Mouse (Mus musculus): ENCODE data around the gene Cntnap2. TPM values are rescaled to one million over a fixed set of nuclear protein-coding genes. Genes with fewer than 3 reads are reported as not detected.

Gene Cntnap2
- polyA plus RNA-seq, 1 experiment from 2014 or later = not detected

DNA sequence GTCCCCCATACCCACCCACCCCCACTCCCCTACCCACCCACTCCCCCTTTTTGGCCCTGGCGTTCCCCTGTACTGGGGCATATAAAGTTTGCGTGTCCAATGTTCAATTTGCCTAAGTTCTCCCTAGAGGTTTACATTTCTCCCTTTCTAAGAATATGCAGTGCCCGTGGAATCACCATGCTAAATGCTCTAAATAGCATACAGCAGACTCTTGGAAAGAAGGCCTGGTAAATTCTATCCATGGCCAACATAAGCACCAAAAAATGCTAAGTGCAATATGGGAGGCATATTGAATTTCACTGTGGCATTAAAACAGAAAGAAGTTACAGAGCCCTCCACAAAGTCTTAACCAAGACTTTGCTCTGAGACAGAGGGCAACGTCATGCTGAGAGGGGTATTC lies 177.4 kb downstream of the Cntnap2 start:
- Histone ChIP-seq H3K9me3 (ENCODE audit: low read length) (no peaks in the 10 kb centered on the region), H3K4me3 (ENCODE audit: low read depth, low read length) (no peak overlapping the region), H3K4me2 (ENCODE audit: low read depth, low read length) (no peak overlapping the region), H3K4me1 (ENCODE audit: insufficient read depth) (no peaks in the 10 kb centered on the region), H3K36me3 (replicated peaks; ENCODE audit: insufficient read depth, low read length) (no peaks in the 10 kb centered on the region), H3K9ac (replicated peaks) (no peak overlapping the region), H3K27ac (ENCODE audit: low read depth) (no peak overlapping the region), H3K27me3 (ENCODE audit: insufficient read depth, low read length) (no peaks in the 10 kb centered on the region)
- no peak for DNase-seq
- ATAC-seq = no peak
- 79% methylated on average over 4 of the region's 4 CpGs for WGBS (ENCODE audit: insufficient replicate concordance)
- TF ChIP-seq CTCF (IDR thresholded peaks at IDR 0.05; ENCODE audit: low read depth) (no peak), EP300 (IDR thresholded peaks at IDR 0.05; ENCODE audit: low read depth) (no peak)

- ATAC-seq (no peak), DNase-seq (no peak)
- Histone ChIP-seq H3K36me3 (replicated peaks; ENCODE audit: insufficient read depth, low read length) (no peaks in the 10 kb centered on the region), H3K4me1 (ENCODE audit: insufficient read depth) (no peaks in the 10 kb centered on the region), H3K4me3 (ENCODE audit: low read depth, low read length) (no peak overlapping the region), H3K4me2 (ENCODE audit: low read depth, low read length) (no peak overlapping the region), H3K27me3 (ENCODE audit: insufficient read depth, low read length) (no peaks in the 10 kb centered on the region), H3K9ac (replicated peaks) (no peak overlapping the region), H3K9me3 (ENCODE audit: low read length) (no peaks in the 10 kb centered on the region), H3K27ac (ENCODE audit: low read depth) (no peak overlapping the region)
- TF ChIP-seq EP300 (IDR thresholded peaks at IDR 0.05; ENCODE audit: low read depth) = no peak
- no peak for TF ChIP-seq CTCF (IDR thresholded peaks at IDR 0.05; ENCODE audit: low read depth)
Observed at GRCm38 (mm10) chr6:45238117-45238516, 179.0 kb downstream of the Cntnap2 start.

DNA sequence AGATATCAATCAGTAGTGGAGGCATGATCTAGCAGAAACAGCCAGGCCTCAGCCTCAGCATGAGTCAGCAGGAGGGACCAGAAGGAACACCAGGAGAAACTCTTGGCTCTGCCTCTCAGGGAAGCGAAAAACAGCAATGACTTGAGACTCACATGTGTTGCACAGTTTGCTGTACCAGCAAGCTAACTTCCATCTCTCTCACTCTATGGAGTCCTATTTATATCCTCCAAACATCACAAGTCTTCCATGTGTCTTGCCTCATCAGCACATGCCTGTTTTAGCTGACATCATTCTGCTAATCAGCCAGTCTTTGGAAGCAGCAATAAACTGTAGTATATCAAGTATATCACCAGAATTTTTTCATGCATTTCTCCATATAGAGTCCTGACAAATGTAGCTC lies 182.1 kb downstream of the Cntnap2 start:
- Histone ChIP-seq H3K4me1 (ENCODE audit: insufficient read depth) (no peaks in the 10 kb centered on the region), H3K4me2 (ENCODE audit: low read depth, low read length) (no peak overlapping the region), H3K9ac (replicated peaks) (no peak overlapping the region), H3K27me3 (ENCODE audit: insufficient read depth, low read length) (no peaks in the 10 kb centered on the region), H3K4me3 (ENCODE audit: low read depth, low read length) (no peak overlapping the region), H3K27ac (ENCODE audit: low read depth) (no peak overlapping the region), H3K36me3 (replicated peaks; ENCODE audit: insufficient read depth, low read length) (no peaks in the 10 kb centered on the region), H3K9me3 (ENCODE audit: low read length) (no peaks in the 10 kb centered on the region)
- TF ChIP-seq EP300 (IDR thresholded peaks at IDR 0.05; ENCODE audit: low read depth) (no peak), CTCF (IDR thresholded peaks at IDR 0.05; ENCODE audit: low read depth) (no peak)
- WGBS (ENCODE audit: insufficient replicate concordance) = 59% methylated on average over 1 of the region's 1 CpGs
- DNase-seq (no peak), ATAC-seq (no peak)

GRCm38 (mm10) chr6:45244680-45245079 lies 185.5 kb downstream of the Cntnap2 start:
- 80% methylated on average over 1 of the region's 1 CpGs for WGBS (ENCODE audit: insufficient replicate concordance)
- H3K9me3 ChIP-seq (ENCODE audit: low read length) = no peaks in the 10 kb centered on the region
- DNase-seq = no peak
- no peak for TF ChIP-seq CTCF (IDR thresholded peaks at IDR 0.05; ENCODE audit: low read depth)
- no peak for TF ChIP-seq EP300 (IDR thresholded peaks at IDR 0.05; ENCODE audit: low read depth)
- ATAC-seq = no peak
- no peak overlapping the region for H3K27ac ChIP-seq (ENCODE audit: low read depth)
- H3K4me1 ChIP-seq (ENCODE audit: insufficient read depth) = no peaks in the 10 kb centered on the region
- H3K4me3 ChIP-seq (ENCODE audit: low read depth, low read length) = no peak overlapping the region
- H3K9ac ChIP-seq (replicated peaks) = no peak overlapping the region
- no peaks in the 10 kb centered on the region for H3K27me3 ChIP-seq (ENCODE audit: insufficient read depth, low read length)
- no peaks in the 10 kb centered on the region for H3K36me3 ChIP-seq (replicated peaks; ENCODE audit: insufficient read depth, low read length)
- H3K4me2 ChIP-seq (ENCODE audit: low read depth, low read length) = no peak overlapping the region

- Histone ChIP-seq H3K27me3 (ENCODE audit: insufficient read depth, low read length) (no peaks in the 10 kb centered on the region), H3K4me3 (ENCODE audit: low read depth, low read length) (no peak overlapping the region), H3K4me1 (ENCODE audit: insufficient read depth) (no peaks in the 10 kb centered on the region), H3K4me2 (ENCODE audit: low read depth, low read length) (no peak overlapping the region), H3K9me3 (ENCODE audit: low read length) (no peaks in the 10 kb centered on the region), H3K9ac (replicated peaks) (no peak overlapping the region), H3K36me3 (replicated peaks; ENCODE audit: insufficient read depth, low read length) (no peaks in the 10 kb centered on the region), H3K27ac (ENCODE audit: low read depth) (no peak overlapping the region)
- ATAC-seq (no peak), DNase-seq (no peak)
- WGBS (ENCODE audit: insufficient replicate concordance) = 49% methylated on average over 1 of the region's 1 CpGs
- no peak for TF ChIP-seq CTCF (IDR thresholded peaks at IDR 0.05; ENCODE audit: low read depth)
- TF ChIP-seq EP300 (IDR thresholded peaks at IDR 0.05; ENCODE audit: low read depth) = no peak
Observed at GRCm38 (mm10) chr6:45258047-45258446, 198.9 kb downstream of the Cntnap2 start.

- no peak for DNase-seq
- Histone ChIP-seq H3K9ac (replicated peaks) (no peak overlapping the region), H3K4me2 (ENCODE audit: low read depth, low read length) (no peak overlapping the region), H3K36me3 (replicated peaks; ENCODE audit: insufficient read depth, low read length) (no peaks in the 10 kb centered on the region), H3K9me3 (ENCODE audit: low read length) (no peaks in the 10 kb centered on the region), H3K27ac (ENCODE audit: low read depth) (no peak overlapping the region), H3K4me3 (ENCODE audit: low read depth, low read length) (no peak overlapping the region), H3K27me3 (ENCODE audit: insufficient read depth, low read length) (no peaks in the 10 kb centered on the region), H3K4me1 (ENCODE audit: insufficient read depth) (no peaks in the 10 kb centered on the region)
- no peak for ATAC-seq
- 33% methylated on average over 2 of the region's 2 CpGs for WGBS (ENCODE audit: insufficient replicate concordance)
- TF ChIP-seq EP300 (IDR thresholded peaks at IDR 0.05; ENCODE audit: low read depth) = no peak
- no peak for TF ChIP-seq CTCF (IDR thresholded peaks at IDR 0.05; ENCODE audit: low read depth)
Observed at GRCm38 (mm10) chr6:45271537-45271936, 212.4 kb downstream of the Cntnap2 start.

DNA sequence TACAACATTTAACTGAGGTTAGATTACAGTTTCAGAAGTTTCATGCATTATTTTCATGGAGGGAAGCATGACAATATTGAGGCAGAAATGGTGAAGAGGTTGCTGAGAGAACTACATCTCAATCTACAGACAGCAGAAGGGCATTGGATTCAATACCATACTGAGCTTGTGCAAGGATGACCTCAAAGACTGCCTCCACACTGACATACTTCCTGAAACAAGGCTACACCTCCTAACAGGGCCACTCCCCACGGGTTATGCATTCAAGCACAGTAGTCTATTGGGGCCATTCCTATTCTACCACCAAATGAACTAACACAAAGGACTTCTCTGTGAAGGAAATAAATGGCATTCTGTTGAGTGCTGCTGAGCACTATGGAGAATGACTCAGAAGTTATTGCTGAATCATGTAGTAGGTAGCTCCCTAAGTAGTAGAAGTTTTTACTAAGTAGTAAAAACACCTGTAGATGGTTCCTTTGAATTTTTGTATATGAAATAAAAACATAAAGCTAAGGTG lies 214.2 kb downstream of the Cntnap2 start:
- Histone ChIP-seq H3K36me3 (replicated peaks; ENCODE audit: insufficient read depth, low read length) (no peaks in the 10 kb centered on the region), H3K4me3 (ENCODE audit: low read depth, low read length) (no peak overlapping the region), H3K9me3 (ENCODE audit: low read length) (no peaks in the 10 kb centered on the region), H3K4me1 (ENCODE audit: insufficient read depth) (no peaks in the 10 kb centered on the region), H3K4me2 (ENCODE audit: low read depth, low read length) (no peak overlapping the region), H3K9ac (replicated peaks) (no peak overlapping the region), H3K27me3 (ENCODE audit: insufficient read depth, low read length) (no peaks in the 10 kb centered on the region), H3K27ac (ENCODE audit: low read depth) (no peak overlapping the region)
- no peak for ATAC-seq
- no peak for TF ChIP-seq EP300 (IDR thresholded peaks at IDR 0.05; ENCODE audit: low read depth)
- TF ChIP-seq CTCF (IDR thresholded peaks at IDR 0.05; ENCODE audit: low read depth) = no peak
- 42% methylated on average over 1 of the region's 1 CpGs for WGBS (ENCODE audit: insufficient replicate concordance)
- no peak for DNase-seq

Measured in liver, postnatal 0 days (tissue).